Mouse (Mus musculus) cerebellum, adult 2 months (tissue): ENCODE measurements around the gene Gnas.

ENCODE experiments used
- CTCF ChIP-seq: fragments of 200-500 bp; IDR thresholded peaks from 2 replicates; pipeline ENCODE4 v1.5.1; 2011; ENCODE audit warnings: low read depth, mild to moderate bottlenecking, control low read depth, low read length, moderate library complexity, borderline replicate concordance; ENCODE audit not compliant: insufficient read depth
- POLR2A ChIP-seq: fragments of 200-500 bp; IDR thresholded peaks from 2 replicates; pipeline ENCODE4 v1.6.1; 2011; ENCODE audit warnings: low read length, control low read depth, borderline replicate concordance; ENCODE audit not compliant: insufficient read depth

DNA sequence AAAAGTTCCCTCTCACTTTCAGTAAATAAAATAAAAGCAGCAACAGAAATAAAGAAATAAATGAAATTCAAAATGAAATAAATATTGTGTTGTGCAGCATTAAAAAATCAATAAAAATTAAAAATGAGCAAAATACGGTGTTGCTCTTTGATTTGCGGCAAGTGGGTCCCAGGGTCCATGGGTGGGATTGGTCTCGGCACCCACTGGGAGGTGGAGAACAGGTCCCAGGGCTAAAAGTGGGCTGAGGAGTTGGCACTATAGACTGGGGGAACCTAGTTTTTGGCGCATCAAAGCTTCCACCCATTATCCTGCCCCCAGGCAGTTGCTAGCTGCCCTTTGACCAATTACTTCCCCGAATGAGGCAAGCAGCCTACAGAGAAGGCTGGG is 62.5 kb downstream of the Gnas start, which contains the start of gene Gm20721:
- TF ChIP-seq POLR2A = no peak
- TF ChIP-seq CTCF = no peak
